Mouse (Mus musculus) T-cell, adult 66 days (primary cell): ENCODE measurements around the gene Krtap15. TPM values are rescaled to one million over a fixed set of nuclear protein-coding genes. Genes with fewer than 3 reads are reported as not detected.

Experiments used
- total RNA-seq, 2 experiments: library from RNA; stranded (reverse); gene quantifications; 3 replicates in 1 of 2; 4 replicates in 1 of 2; pipeline ENCODE4 v1.2.4; 2023

Krtap15 gene
- not detected for total RNA-seq

GRCm38 (mm10) chr16:88820066-88820465 lies at the start of gene Krtap15:
Krtap15 (plus strand) TSS chr16:88820215.

GRCm38 (mm10) chr16:88774106-88774505 lies 45.9 kb upstream of the Krtap15 start, which contains the start of gene 2310057N15Rik:
2310057N15Rik (minus strand) TSS chr16:88774206.

GRCm38 (mm10) chr16:88777596-88777995 lies 42.4 kb upstream of the Krtap15 start, which contains the start of gene Gm5965:
Gm5965 (plus strand) TSS chr16:88777896.

GRCm38 (mm10) chr16:88811827-88812226 lies 8.2 kb upstream of the Krtap15 start, which contains the start of gene Gm20741:
Gm20741 (minus strand) TSS chr16:88812220.

GRCm38 (mm10) chr16:88826095-88826652 lies 6.2 kb downstream of the Krtap15 start, which contains the start of gene Krtap14:
Krtap14 (minus strand) TSS chr16:88826145.

GRCm38 (mm10) chr16:88869311-88869710 lies 49.3 kb downstream of the Krtap15 start, which contains the start of gene Krtap19-1:
Krtap19-1 (minus strand) TSS chr16:88869411.

GRCm38 (mm10) chr16:88874169-88874568 lies 54.2 kb downstream of the Krtap15 start, which contains the start of gene Krtap19-2:
Krtap19-2 (minus strand) TSS chr16:88874269.

GRCm38 (mm10) chr16:88877938-88878337 lies 57.9 kb downstream of the Krtap15 start, which contains the start of gene Krtap19-3:
Krtap19-3 (minus strand) TSS chr16:88878038.

Other genes with a start within 250 kb of the Krtap15 start
- not detected for gene Krtap24-1, start 207.9 kb upstream of the Krtap15 start, total RNA-seq
- not detected for gene 2310079G19Rik, start 192.5 kb upstream of the Krtap15 start, total RNA-seq
- not detected for gene Krtap26-1, start 172.4 kb upstream of the Krtap15 start, total RNA-seq
- gene Krtap27-1, start 148.5 kb upstream of the Krtap15 start, total RNA-seq, result not detected
- not detected for gene 2310061N02Rik, start 112.3 kb upstream of the Krtap15 start, total RNA-seq
- gene Krtap13-1, start 91.4 kb upstream of the Krtap15 start, total RNA-seq, result not detected
- not detected for gene Krtap13, start 68.6 kb upstream of the Krtap15 start, total RNA-seq
- gene 2310034C09Rik, start 61.4 kb upstream of the Krtap15 start, total RNA-seq, result not detected
- not detected for gene 2310057N15Rik, start 46.0 kb upstream of the Krtap15 start, total RNA-seq
- not detected for gene Gm5965, start 42.3 kb upstream of the Krtap15 start, total RNA-seq
- not detected for gene Gm20741, start 8.0 kb upstream of the Krtap15 start, total RNA-seq
- gene Krtap14, start 5.9 kb downstream of the Krtap15 start, total RNA-seq, result not detected
- not detected for gene Krtap19-1, start 49.2 kb downstream of the Krtap15 start, total RNA-seq
- gene Krtap19-2, start 54.1 kb downstream of the Krtap15 start, total RNA-seq, result not detected
- not detected for gene Krtap19-3, start 57.8 kb downstream of the Krtap15 start, total RNA-seq
- not detected for gene Krtap19-4, start 64.9 kb downstream of the Krtap15 start, total RNA-seq
- gene Krtap19-5, start 76.2 kb downstream of the Krtap15 start, total RNA-seq, result not detected
- gene Krtap19-9b, start 112.0 kb downstream of the Krtap15 start, total RNA-seq, result not detected
- gene Krtap16-3, start 142.7 kb downstream of the Krtap15 start, total RNA-seq, result not detected
- not detected for gene Krtap22-2, start 190.5 kb downstream of the Krtap15 start, total RNA-seq
- gene Gm10229, start 195.1 kb downstream of the Krtap15 start, total RNA-seq, result not detected
- not detected for gene Krtap6-1, start 211.5 kb downstream of the Krtap15 start, total RNA-seq
- not detected for gene Gm10228, start 221.3 kb downstream of the Krtap15 start, total RNA-seq
- gene Krtap6-5, start 227.7 kb downstream of the Krtap15 start, total RNA-seq, result not detected
- not detected for gene 1110025L11Rik, start 243.8 kb downstream of the Krtap15 start, total RNA-seq